Mouse (Mus musculus) liver, adult 10 weeks (tissue): ENCODE results near the gene Epyc. TPM values are rescaled to one million over a fixed set of nuclear protein-coding genes. Genes with fewer than 3 reads are reported as not detected.

Source experiments
- polyA plus RNA-seq: library from polyadenylated mRNA; stranded (reverse); fragments of 350-450 nt; fragmentation: Illumina TruSeq; extraction: RNeasy Lipid Tissue Mini Kit (QIAGEN cat#74804); gene quantifications from one replicate; pipeline ENCODE4 v1.2.3, GENCODE M21; 2014; ENCODE audit warnings: low read depth, low replicate concordance

Gene Epyc
- not detected for polyA plus RNA-seq

GRCm38 (mm10) chr10:97643768-97644167 lies at the start of gene Epyc:
Gene Epyc, plus strand, starts transcription at chr10:97644068.

GRCm38 (mm10) chr10:97606579-97606978 lies 37.3 kb upstream of the Epyc start, which contains the start of gene Kera:
Gene Kera, plus strand, starts transcription at chr10:97606879.

GRCm38 (mm10) chr10:97692913-97693312 lies 49.0 kb downstream of the Epyc start, which contains the start of gene Ccer1:
Gene Ccer1, plus strand, starts transcription at chr10:97693059.

GRCm38 (mm10) chr10:97726655-97727054 lies 82.8 kb downstream of the Epyc start, which contains the start of gene C030005K15Rik:
Gene C030005K15Rik, minus strand, starts transcription at chr10:97726755.

Other genes starting within 250 kb of the Epyc start
- 326 TPM for gene Dcn, start 164.5 kb upstream of the Epyc start, polyA plus RNA-seq
- 23.4 TPM for gene Lum, start 78.9 kb upstream of the Epyc start, polyA plus RNA-seq
- not detected for gene Kera, start 37.2 kb upstream of the Epyc start, polyA plus RNA-seq
- not detected for gene Ccer1, start 49.0 kb downstream of the Epyc start, polyA plus RNA-seq
- gene C030005K15Rik, start 82.7 kb downstream of the Epyc start, polyA plus RNA-seq, result not detected